Mouse (Mus musculus): ENCODE measurements around the gene Pknox2.

DNA sequence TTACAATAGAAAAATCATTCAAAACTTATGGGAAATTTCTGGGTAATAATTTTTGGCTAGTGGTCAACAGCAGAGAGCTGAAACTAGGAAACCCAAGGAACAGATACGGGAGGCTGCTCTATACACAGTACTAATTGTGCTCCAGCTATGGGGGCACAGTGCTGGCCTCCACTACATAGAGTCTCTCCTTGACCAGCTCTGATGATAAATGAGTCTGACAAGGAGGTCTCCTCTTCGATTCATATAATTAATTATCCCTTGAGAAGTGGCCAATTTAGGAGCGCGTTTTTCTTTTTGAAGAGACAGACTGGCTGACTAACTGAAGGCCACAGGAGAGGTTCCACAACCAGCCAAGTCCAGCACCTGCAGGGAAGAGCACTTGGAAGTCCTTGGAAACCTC, 71.3 kb downstream of the Pknox2 start:
- no peak for TF ChIP-seq ZNF384 (IDR thresholded peaks at IDR 0.05; ENCODE audit: low read depth, low read length)
- no peak for TF ChIP-seq CHD2 (IDR thresholded peaks at IDR 0.05; ENCODE audit: low read depth, low read length)
- TF ChIP-seq ZC3H11A (IDR thresholded peaks at IDR 0.05; ENCODE audit: borderline replicate concordance, low read depth, low read length), result no peak
- no peak for TF ChIP-seq HCFC1 (IDR thresholded peaks at IDR 0.05; ENCODE audit: borderline replicate concordance, insufficient read depth, low read length)

Measured in ES-E14 (cell line).